In the genomic region with DNA sequence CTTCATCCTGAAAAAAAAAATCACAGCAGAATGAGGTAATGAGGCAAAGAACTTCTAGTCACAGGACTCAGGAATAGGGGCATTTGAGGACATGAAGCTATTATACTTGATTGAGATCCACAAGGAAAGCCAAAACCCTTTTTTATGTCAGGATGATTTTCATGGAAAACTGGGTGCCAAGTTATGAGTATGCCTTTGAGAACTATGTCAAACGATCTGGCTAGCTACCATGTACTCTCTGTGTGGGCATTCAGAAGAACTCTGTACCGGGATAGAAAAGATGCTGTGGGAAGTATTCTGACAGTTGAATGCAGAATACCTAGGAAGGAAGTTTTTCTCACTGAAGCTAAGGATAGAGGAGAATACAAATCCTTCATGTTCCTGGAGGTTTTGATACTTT, we compare ENCODE assay signal across 32 mouse cellular contexts.
A peak's percentile ranks its signal among the peaks of the same experiment; 100 is the strongest.
DNase-seq lines count a peak whose midpoint lies in the region; ATAC-seq and TF ChIP-seq lines count a peak whose summit lies in the region.
"Had no signal": no experiment of that assay in that cellular context is flagged by ENCODE, and none has a peak within 500 bp of the region (broad histone marks: within the 10 kb centered on the region; RNA-seq: fewer than 3 reads in every experiment).

No protein-coding gene starts in this region.

- no peak overlapping the region for H3K27ac ChIP-seq in hindbrain, postnatal 0 days
- no peak overlapping the region for H3K27ac ChIP-seq in hindbrain, embryonic 13.5 days
- no peak overlapping the region for H3K27ac ChIP-seq in midbrain, postnatal 0 days (ENCODE audit: low read depth, low read length)
- no peak overlapping the region for H3K27ac ChIP-seq in midbrain, embryonic 14.5 days (replicated peaks; ENCODE audit: low read depth, low read length)
- H3K27ac ChIP-seq: embryonic facial prominence, embryonic 10.5 days; embryonic facial prominence, embryonic 15.5 days; forebrain, embryonic 12.5 days; gastrocnemius, adult 2 months; hindbrain, embryonic 14.5 days; liver, embryonic 14.5 days; macrophage; midbrain, embryonic 13.5 days; neural tube, embryonic 15.5 days had no signal

- no peaks in the 10 kb centered on the region for H3K4me1 ChIP-seq in hindbrain, postnatal 0 days (ENCODE audit: insufficient read depth, low read length)
- no peaks in the 10 kb centered on the region for H3K4me1 ChIP-seq in hindbrain, embryonic 13.5 days (replicated peaks)
- no peaks in the 10 kb centered on the region for H3K4me1 ChIP-seq in midbrain, postnatal 0 days (ENCODE audit: insufficient read depth, low read length)
- H3K4me1 ChIP-seq in midbrain, embryonic 14.5 days (ENCODE audit: control insufficient read depth, insufficient read depth, low read length) = no peaks in the 10 kb centered on the region
- H3K4me1 ChIP-seq: embryonic facial prominence, embryonic 15.5 days; forebrain, embryonic 12.5 days had no signal

- H3K4me2 ChIP-seq in hindbrain, postnatal 0 days (ENCODE audit: low read depth, low read length) = no peak overlapping the region
- H3K4me2 ChIP-seq in hindbrain, embryonic 13.5 days = no peak overlapping the region
- no peak overlapping the region for H3K4me2 ChIP-seq in midbrain, postnatal 0 days (ENCODE audit: low read depth, low read length, poor library complexity, severe bottlenecking)
- no peak overlapping the region for H3K4me2 ChIP-seq in midbrain, embryonic 14.5 days (ENCODE audit: low read length)
- H3K4me2 ChIP-seq: embryonic facial prominence, embryonic 15.5 days; forebrain, embryonic 12.5 days; heart, embryonic 11.5 days; hindbrain, embryonic 14.5 days; midbrain, embryonic 13.5 days; neural tube, embryonic 15.5 days had no signal

- peak; percentile 99 for ATAC-seq in frontal cortex, adult (ENCODE audit: low TSS enrichment)
- ATAC-seq in hindbrain, postnatal 0 days = no peak
- no peak for ATAC-seq in hindbrain, embryonic 13.5 days (ENCODE audit: low FRiP score)
- no peak for ATAC-seq in midbrain, postnatal 0 days (ENCODE audit: low FRiP score)
- no peak for ATAC-seq in midbrain, embryonic 14.5 days (ENCODE audit: low FRiP score, low TSS enrichment)
- ATAC-seq: forebrain, postnatal 0 days; inflammation-experienced regulatory T-cells, adult 6 months; midbrain, embryonic 13.5 days; Patski had no signal

- no peak overlapping the region for H3K4me3 ChIP-seq in hindbrain, postnatal 0 days (ENCODE audit: low read length)
- no peak overlapping the region for H3K4me3 ChIP-seq in hindbrain, embryonic 13.5 days
- H3K4me3 ChIP-seq in midbrain, postnatal 0 days (ENCODE audit: low read depth, low read length) = no peak overlapping the region
- no peak overlapping the region for H3K4me3 ChIP-seq in midbrain, embryonic 14.5 days (replicated peaks; ENCODE audit: low read depth, low read length)
- H3K4me3 ChIP-seq: embryonic facial prominence, embryonic 10.5 days; embryonic facial prominence, embryonic 15.5 days; forebrain, embryonic 12.5 days; gastrocnemius, adult 2 months; midbrain, embryonic 13.5 days; neural tube, embryonic 15.5 days had no signal

- H3K9me3 ChIP-seq in hindbrain, postnatal 0 days (ENCODE audit: low read length) = no peaks in the 10 kb centered on the region
- H3K9me3 ChIP-seq in hindbrain, embryonic 13.5 days = no peaks in the 10 kb centered on the region
- H3K9me3 ChIP-seq in midbrain, postnatal 0 days (ENCODE audit: low read length) = no peaks in the 10 kb centered on the region
- no peaks in the 10 kb centered on the region for H3K9me3 ChIP-seq in midbrain, embryonic 14.5 days (ENCODE audit: control insufficient read depth, low read length)
- H3K9me3 ChIP-seq: embryonic facial prominence, embryonic 10.5 days; embryonic facial prominence, embryonic 15.5 days; forebrain, embryonic 12.5 days; G1E; midbrain, embryonic 13.5 days; neural tube, embryonic 15.5 days had no signal

- TF ChIP-seq CTCF in hindbrain, postnatal 0 days (IDR thresholded peaks at IDR 0.05; ENCODE audit: low read depth) = no peak
- no peak for TF ChIP-seq CTCF in midbrain, postnatal 0 days (IDR thresholded peaks at IDR 0.05)

- WGBS in hindbrain, postnatal 0 days = 49% methylated on average over 2 of the region's 2 CpGs
- WGBS in hindbrain, embryonic 13.5 days = 89% methylated on average over 2 of the region's 2 CpGs
- WGBS in midbrain, postnatal 0 days = 80% methylated on average over 2 of the region's 2 CpGs
- WGBS in midbrain, embryonic 14.5 days = 87% methylated on average over 2 of the region's 2 CpGs

- no peak for DNase-seq in frontal cortex, postnatal 14 days (ENCODE audit: low spot score in 2 of 2)
- peak; percentile 27 for DNase-seq in hindbrain, postnatal 0 days (ENCODE audit: low spot score)
- peak; percentile 31 for DNase-seq in midbrain, postnatal 0 days (ENCODE audit: low spot score)
- no peak for DNase-seq in midbrain, embryonic 14.5 days
- peak; percentile 78 for DNase-seq in telencephalon, adult 2 months (ENCODE audit: low read depth, low spot score)
- DNase-seq in T-cell, adult 2 months (ENCODE audit: low spot score) = no peak
- DNase-seq: adrenal gland, postnatal 14 days; cerebellum, adult 11-12 months; forebrain, postnatal 0 days; gastrocnemius, adult 2 months; gastrocnemius, postnatal 36 days; heart, postnatal 4 days; kidney, adult 11 months; kidney, postnatal 14 days; liver; lung, adult 2 months; lung, postnatal 10 days; retina, postnatal 1 day had no signal

- no peaks in the 10 kb centered on the region for H3K27me3 ChIP-seq in hindbrain, postnatal 0 days (ENCODE audit: insufficient read depth, low read length)
- H3K27me3 ChIP-seq in hindbrain, embryonic 13.5 days = no peaks in the 10 kb centered on the region
- H3K27me3 ChIP-seq in midbrain, postnatal 0 days (ENCODE audit: insufficient read depth, low read length) = no peaks in the 10 kb centered on the region
- no peaks in the 10 kb centered on the region for H3K27me3 ChIP-seq in midbrain, embryonic 14.5 days (ENCODE audit: control insufficient read depth, insufficient read depth, low read length)
- H3K27me3 ChIP-seq: embryonic facial prominence, embryonic 15.5 days; forebrain, embryonic 12.5 days; midbrain, embryonic 13.5 days; neural tube, embryonic 15.5 days; Patski had no signal

- H3K36me3 ChIP-seq in hindbrain, postnatal 0 days (ENCODE audit: insufficient read depth, low read length) = no peaks in the 10 kb centered on the region
- no peaks in the 10 kb centered on the region for H3K36me3 ChIP-seq in hindbrain, embryonic 13.5 days
- H3K36me3 ChIP-seq in midbrain, postnatal 0 days (ENCODE audit: insufficient read depth, low read length) = no peaks in the 10 kb centered on the region
- H3K36me3 ChIP-seq in midbrain, embryonic 14.5 days (ENCODE audit: control insufficient read depth, insufficient read depth, low read length) = no peaks in the 10 kb centered on the region
- H3K36me3 ChIP-seq: embryonic facial prominence, embryonic 10.5 days; embryonic facial prominence, embryonic 15.5 days; forebrain, embryonic 12.5 days; G1E; midbrain, embryonic 13.5 days; neural tube, embryonic 15.5 days had no signal

- no peak overlapping the region for H3K9ac ChIP-seq in hindbrain, postnatal 0 days (replicated peaks; ENCODE audit: low read length)
- no peak overlapping the region for H3K9ac ChIP-seq in hindbrain, embryonic 13.5 days
- H3K9ac ChIP-seq in midbrain, postnatal 0 days (replicated peaks; ENCODE audit: low read length, poor library complexity, severe bottlenecking) = no peak overlapping the region
- no peak overlapping the region for H3K9ac ChIP-seq in midbrain, embryonic 14.5 days (replicated peaks; ENCODE audit: low read length)
- H3K9ac ChIP-seq: embryonic facial prominence, embryonic 15.5 days; forebrain, embryonic 12.5 days; forebrain, postnatal 0 days; hindbrain, embryonic 14.5 days; liver, embryonic 14.5 days; midbrain, embryonic 13.5 days; neural tube, embryonic 15.5 days had no signal

Comparison
In these comparisons a context has a peak if more than half of its experiments do, and no peak if none do; other contexts are left out.
1. DNase-seq: peak in hindbrain, postnatal 0 days (single experiment), midbrain, postnatal 0 days (single experiment) and telencephalon, adult 2 months (single experiment); none in frontal cortex, postnatal 14 days (0 of 2), midbrain, embryonic 14.5 days (single experiment) and T-cell, adult 2 months (single experiment).